Mouse (Mus musculus): Measurements from ENCODE around the gene Wdfy2.

The Wdfy2 gene

GRCm38 (mm10) chr14:62924800-62925199 lies 87.3 kb downstream of the Wdfy2 start:
- no peak for DNase-seq (ENCODE audit: low read depth, low spot score)

DNA sequence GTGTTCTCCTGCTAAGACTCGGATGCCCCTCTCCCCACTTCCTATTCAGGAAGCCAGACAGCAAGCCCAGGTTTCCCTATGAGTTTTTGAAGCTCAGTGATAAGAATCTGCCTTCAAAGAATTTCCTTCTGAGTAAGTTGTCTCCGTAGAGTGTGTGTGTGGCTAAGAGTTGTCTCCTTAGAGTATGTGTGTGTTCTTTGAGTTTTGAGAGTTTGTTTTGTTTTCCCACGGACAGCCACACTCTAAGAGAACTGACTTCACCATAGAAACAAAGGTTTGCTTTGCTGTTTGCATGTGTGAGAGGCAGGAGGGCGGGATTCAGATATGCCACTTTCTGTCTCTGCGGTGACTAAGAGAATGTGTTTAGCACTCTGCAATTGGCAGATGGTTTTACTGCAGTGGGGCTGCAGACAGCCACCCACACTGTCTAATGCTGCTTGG lies 90.6 kb downstream of the Wdfy2 start:
- DNase-seq (ENCODE audit: low read depth, low spot score): no peak

DNA sequence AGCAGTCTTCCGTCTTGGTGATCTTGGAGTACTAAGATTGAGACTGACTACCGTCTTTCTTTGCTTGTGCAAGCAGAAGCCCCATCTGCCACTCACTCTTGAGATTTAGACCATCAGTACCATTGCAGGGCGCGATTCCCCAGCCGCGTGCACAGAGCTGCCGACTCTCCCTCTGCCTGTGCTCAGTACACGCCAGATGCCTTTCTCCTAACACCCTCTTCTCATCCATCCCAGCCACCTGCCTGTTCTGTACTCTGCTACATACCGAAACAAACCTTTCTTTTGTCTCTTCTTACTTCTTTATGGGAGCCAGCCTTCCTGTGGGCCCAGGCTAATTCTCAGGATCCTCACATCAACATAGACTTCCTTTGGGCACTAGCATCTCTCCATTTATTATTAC lies 97.9 kb downstream of the Wdfy2 start:
- no peak for DNase-seq (ENCODE audit: low read depth, low spot score)

- no peak for DNase-seq (ENCODE audit: low read depth, low spot score)
Observed at GRCm38 (mm10) chr14:62936631-62937380, 99.3 kb downstream of the Wdfy2 start.

DNA sequence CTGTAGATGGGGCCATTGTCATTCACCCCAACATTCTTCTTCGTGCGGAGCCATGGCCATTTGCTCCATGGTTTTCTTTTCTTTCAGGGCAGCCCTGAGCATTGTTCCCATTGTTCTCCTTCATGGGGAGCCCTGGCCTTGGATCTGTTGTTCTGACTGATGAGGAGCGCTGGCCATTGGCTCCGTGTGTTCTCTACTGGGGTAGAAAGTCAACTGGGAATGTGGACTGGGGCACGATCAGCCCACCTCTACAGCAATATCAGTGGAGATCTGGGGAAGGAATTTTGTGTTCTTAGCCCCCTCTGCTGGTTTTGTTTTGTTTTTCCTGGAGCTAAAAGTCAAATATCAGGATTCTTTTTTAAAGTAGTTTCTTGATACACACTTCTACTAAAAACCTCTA lies 100.2 kb downstream of the Wdfy2 start:
- peak; percentile 8 for DNase-seq (ENCODE audit: low read depth, low spot score)

DNA sequence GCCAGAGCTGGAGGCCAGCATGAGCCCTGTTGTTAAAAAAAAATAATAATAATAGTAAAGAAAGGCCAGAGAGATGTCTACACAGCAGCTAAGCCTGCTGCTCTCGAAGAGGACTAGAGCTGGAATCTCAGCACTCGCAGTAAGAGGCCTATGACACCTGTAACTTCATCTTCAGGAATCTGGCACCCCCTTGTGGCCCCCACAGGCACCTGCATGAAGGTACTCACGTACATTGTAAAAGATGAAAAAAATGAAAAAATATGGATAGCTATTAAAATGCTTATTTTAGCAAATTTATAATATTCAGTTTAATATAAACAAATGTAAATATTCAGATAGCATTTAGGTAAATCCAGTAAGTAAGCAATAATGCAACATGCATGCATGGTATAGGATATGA lies 102.0 kb downstream of the Wdfy2 start:
- DNase-seq (ENCODE audit: low read depth, low spot score): no peak

DNA sequence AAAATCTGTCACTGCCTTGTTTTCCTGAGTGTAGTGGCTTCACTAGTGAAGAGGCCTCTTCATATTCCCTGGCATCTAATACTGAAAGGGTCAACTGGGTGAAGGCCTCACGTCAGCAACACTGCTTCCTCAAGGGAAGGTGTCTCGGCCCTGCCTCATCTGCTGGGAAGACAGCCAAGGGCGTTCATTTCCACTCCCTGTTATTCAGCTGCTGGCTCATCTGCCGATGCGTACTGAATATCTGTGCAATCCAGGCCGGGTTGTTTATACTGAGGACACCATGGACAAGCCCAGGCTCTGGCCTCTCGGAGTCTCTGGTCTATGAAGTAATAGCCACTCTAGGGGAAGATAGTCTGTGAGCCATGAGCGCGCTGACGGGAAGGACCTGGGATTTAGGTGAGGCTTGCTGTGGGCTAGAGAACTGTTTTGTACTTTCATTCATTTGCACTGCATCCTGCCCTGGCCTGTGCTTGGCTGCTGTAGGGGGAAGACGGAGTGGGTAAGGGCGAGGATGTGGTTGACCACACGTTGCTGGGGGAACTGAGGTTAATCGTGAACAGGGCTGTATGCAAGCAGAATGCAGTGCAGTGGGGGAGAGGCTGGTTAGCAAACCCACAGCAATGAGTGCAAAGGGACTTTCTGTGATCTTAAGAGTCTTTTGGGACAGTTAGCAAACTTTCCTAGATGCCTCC lies 103.1 kb downstream of the Wdfy2 start:
- no peak for DNase-seq (ENCODE audit: low read depth, low spot score)

GRCm38 (mm10) chr14:62946794-62947193 lies 109.3 kb downstream of the Wdfy2 start:
- DNase-seq (ENCODE audit: low read depth, low spot score): no peak

DNA sequence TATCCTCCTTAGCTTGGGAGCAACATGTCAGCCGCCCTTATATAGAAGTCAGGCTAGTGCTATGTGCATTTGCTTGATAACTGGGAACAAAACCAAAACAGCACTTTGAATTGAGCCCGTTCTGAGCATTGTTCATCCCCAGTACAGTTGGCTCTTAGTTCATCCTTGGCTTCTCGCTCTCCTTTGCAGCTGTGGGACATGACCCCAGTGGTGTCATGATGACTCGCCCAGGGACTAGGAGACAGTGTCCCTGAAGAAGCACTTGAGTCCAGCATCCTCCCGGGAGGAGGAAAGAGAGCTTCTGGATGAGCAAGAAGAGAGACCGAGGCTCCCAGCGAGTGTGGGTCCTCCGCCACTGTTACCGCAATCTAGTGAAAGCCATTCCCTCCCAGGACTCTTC lies 118.6 kb downstream of the Wdfy2 start:
- no peak for DNase-seq (ENCODE audit: low read depth, low spot score)

- no peak for DNase-seq (ENCODE audit: low read depth, low spot score)
Observed at GRCm38 (mm10) chr14:62963632-62964031, 126.2 kb downstream of the Wdfy2 start.

GRCm38 (mm10) chr14:62965342-62965741 lies 127.9 kb downstream of the Wdfy2 start:
- no peak for DNase-seq (ENCODE audit: low read depth, low spot score)

- DNase-seq (ENCODE audit: low read depth, low spot score): no peak
Observed at GRCm38 (mm10) chr14:62965811-62966520, 128.5 kb downstream of the Wdfy2 start.

DNA sequence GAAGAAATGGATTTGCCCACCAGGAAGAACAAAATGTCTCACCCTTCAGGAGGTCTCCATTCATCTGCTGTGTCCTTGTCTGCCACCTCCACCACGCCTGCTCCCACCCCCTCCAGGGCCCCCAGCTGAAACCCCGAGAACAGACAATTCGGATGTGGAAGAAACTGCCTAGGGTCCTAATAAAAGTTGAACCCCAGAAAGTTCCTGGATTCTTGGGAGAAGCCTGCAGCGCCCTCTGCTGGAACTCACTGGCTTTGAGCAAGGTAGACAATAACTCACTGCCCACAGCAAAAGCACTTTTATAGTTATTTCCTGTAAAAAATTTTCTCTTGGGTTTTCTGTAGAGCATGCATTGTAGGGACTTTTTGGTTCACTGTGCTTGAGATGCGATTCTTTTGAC lies 137.6 kb downstream of the Wdfy2 start:
- DNase-seq (ENCODE audit: low read depth, low spot score): peak; percentile 68

DNA sequence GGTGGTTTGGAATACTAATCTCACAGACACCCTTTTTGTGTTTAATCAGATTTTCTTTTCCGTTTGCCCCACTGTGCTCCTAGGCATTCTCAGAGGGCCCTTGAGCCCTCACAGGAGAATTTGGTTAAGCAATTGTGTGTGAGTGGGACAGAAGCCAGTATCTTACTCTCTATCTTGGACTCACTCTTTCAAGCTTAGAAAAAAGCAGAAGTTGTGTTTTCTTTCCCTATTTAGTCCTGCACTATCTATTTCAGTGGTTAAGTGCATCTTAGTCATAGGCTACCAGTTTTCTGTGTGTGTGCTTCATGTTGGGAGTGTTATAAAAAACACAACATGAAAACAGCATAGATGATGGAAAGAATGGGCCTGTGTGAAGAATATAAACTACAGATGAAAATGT lies 142.3 kb downstream of the Wdfy2 start:
- DNase-seq (ENCODE audit: low read depth, low spot score): no peak

DNA sequence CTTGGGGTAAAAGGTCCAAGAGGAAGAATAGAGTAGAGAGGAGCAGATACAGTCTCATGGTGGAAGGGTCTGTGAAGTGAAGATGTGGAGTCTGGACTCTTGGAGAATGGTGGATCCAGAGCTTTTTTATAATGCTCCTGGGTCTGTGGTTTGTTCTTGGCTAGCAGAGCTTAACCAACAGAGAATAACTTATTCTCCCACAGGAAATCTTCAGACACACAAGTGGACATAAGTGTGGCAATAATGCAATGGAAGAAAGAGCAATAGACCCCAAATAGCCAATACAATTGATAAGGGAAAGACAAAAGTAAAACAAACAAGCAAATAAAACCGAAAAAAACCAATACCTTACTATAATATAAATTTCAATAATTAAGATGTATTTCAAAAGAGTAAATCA lies 146.9 kb downstream of the Wdfy2 start, which contains the start of gene Defb48:
TSS of gene Defb48 (minus strand) at position 101 of the 400 bp plus-strand sequence.
- no peak for DNase-seq (ENCODE audit: low read depth, low spot score)

DNA sequence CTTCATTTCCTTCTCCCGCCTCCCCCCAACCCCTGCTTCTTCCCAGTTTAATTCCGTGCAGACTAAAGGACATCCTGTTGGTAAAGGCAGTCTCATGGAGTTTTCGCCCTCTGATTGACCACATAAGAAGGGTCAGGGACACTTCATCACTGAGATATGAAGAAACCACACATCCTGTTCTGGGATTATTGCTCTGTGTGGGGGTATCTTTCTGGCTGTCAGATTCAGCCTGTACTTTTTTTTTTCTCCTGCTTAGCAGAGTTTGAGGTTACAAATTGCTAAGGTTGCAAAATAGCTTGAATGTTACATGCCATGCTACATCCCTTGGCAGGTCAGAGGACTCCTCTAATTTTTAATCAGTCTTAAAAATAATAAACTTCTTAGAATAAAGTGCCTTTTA lies 153.8 kb downstream of the Wdfy2 start:
- DNase-seq (ENCODE audit: low read depth, low spot score): no peak

GRCm38 (mm10) chr14:62991849-62992510 lies 154.5 kb downstream of the Wdfy2 start:
- no peak for DNase-seq (ENCODE audit: low read depth, low spot score)

- no peak for DNase-seq (ENCODE audit: low read depth, low spot score)
Observed at GRCm38 (mm10) chr14:62997777-62998176, 160.3 kb downstream of the Wdfy2 start, which contains the start of gene Defb47. Defb47 (plus strand) TSS chr14:62998077.

DNA sequence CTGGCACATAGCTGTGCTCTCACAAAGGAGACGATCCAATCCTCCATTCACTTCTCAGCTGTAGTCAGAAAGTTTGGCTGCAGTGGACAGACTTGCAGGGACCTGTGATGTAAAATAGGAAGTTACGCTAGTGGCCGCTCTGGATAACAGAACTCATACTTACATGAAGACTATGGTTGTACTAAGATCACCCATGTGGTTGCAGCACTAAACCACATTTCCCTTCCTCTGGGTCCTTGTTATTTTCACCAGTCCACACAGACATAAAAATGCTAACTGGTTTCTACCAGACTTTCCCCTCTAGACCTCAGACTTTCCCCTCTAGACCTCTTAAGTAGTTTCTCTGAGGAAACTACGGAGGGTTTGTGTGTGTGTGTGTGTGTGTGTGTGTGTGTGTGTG lies 161.5 kb downstream of the Wdfy2 start:
- no peak for DNase-seq (ENCODE audit: low read depth, low spot score)

DNA sequence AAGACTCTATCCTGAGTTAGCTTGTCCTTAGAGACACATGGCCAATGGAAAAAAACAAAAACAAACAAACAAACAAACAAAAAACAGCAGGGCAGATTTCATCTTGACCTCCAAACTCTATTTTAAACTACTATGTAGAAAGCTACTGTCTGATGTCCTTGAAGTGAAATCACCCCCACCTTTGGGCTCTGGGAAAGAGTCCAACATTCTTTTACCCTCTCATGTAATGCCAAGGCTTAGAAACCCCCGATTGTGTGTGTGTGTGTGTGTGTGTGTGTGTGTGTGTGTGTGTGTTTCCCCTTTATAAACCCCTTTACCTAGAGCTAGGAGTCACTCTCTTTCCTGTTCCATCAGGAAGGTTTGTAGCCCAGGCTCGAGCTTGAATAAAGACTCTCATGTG lies 165.1 kb downstream of the Wdfy2 start:
- no peak for DNase-seq (ENCODE audit: low read depth, low spot score)
